Mouse (Mus musculus) kidney, postnatal 0 days (tissue): ENCODE data around the gene Olfr571. TPM values are rescaled to one million over a fixed set of nuclear protein-coding genes. Genes with fewer than 3 reads are reported as not detected.

Source experiments
- ATAC-seq: fragments of 200-750 bp; cut with Nextera tagmentation; replicated peaks from 2 replicates; pipeline ENCODE4 v1.8.0; 2017; ENCODE audit warnings: low read depth, moderate number of reproducible peaks, moderate TSS enrichment, moderate library complexity; ENCODE audit not compliant: low FRiP score
- DNase-seq: peaks from one replicate; pipeline ENCODE4 v3.0.0-alpha.2; 2016; ENCODE audit warnings: low spot score
- H3K27ac ChIP-seq: fragments of 300-500 bp; sonication (generic); 2 replicates; pipeline ENCODE4 v1.5.1; 2014; ENCODE audit warnings: mild to moderate bottlenecking
- H3K27me3 ChIP-seq: fragments of 300-500 bp; sonication (generic); 2 replicates; pipeline ENCODE4 v1.6.1; 2014; ENCODE audit warnings: low read length, mixed read lengths; ENCODE audit not compliant: insufficient read depth
- H3K36me3 ChIP-seq: fragments of 300-500 bp; sonication (generic); 2 replicates; pipeline ENCODE4 v1.6.1; 2014; ENCODE audit warnings: low read length, mixed read lengths; ENCODE audit not compliant: insufficient read depth
- H3K4me1 ChIP-seq: fragments of 300-500 bp; sonication (generic); replicated peaks from 2 replicates; pipeline ENCODE4 v1.6.1; 2014; ENCODE audit warnings: antibody characterized with exemption, low read length, mixed read lengths; ENCODE audit not compliant: insufficient read depth
- H3K4me2 ChIP-seq: fragments of 300-500 bp; sonication (generic); 2 replicates; pipeline ENCODE4 v1.6.1; 2014; ENCODE audit warnings: mild to moderate bottlenecking, low read length, moderate library complexity, mixed read lengths
- H3K4me3 ChIP-seq: fragments of 300-500 bp; sonication (generic); replicated peaks from 2 replicates; pipeline ENCODE4 v1.5.1; 2014; ENCODE audit warnings: low read depth, low read length
- H3K9ac ChIP-seq: fragments of 300-500 bp; sonication (generic); 2 replicates; pipeline ENCODE4 v1.6.1; 2014; ENCODE audit warnings: low read depth, low read length
- H3K9me3 ChIP-seq: fragments of 300-500 bp; sonication (generic); replicated peaks from 2 replicates; pipeline ENCODE4 v1.6.1; 2016; ENCODE audit warnings: low read length, inconsistent platforms, mixed read lengths
- CTCF ChIP-seq: IDR thresholded peaks from 2 replicates; pipeline ENCODE4 v1.5.1; 2016; ENCODE audit warnings: antibody characterized with exemption, low read depth, mild to moderate bottlenecking, moderate library complexity
- WGBS: fragments of 180-500 bp; shearing (Covaris S2); extraction: QIAGEN DNeasy Blood & Tissue Kit; methylation state at CpG from one replicate; pipeline ENCODE4 v1.1.7; 2014; 5-methylcytosine and 5-hydroxymethylcytosine counted together
- polyA plus RNA-seq: library from polyadenylated mRNA; unstranded; fragments of >200 nt; fragmentation: Nextera tagmentation; extraction: Ambion mirVana; gene quantifications from 2 replicates; pipeline ENCODE4 v1.2.1, GENCODE M21; 2015

The Olfr571 gene
- polyA plus RNA-seq, 1 experiment from 2014 or later, result not detected

- H3K9me3 ChIP-seq, result no peaks in the 10 kb centered on the region
- no peak within 1 kb of the TSS for H3K9ac ChIP-seq
- no peaks in the 10 kb centered on the region for H3K4me1 ChIP-seq
- no peaks in the 10 kb centered on the region for H3K27me3 ChIP-seq
- TF ChIP-seq CTCF, result no peak
- ATAC-seq (no peak), DNase-seq (no peak)
- no peaks in the 10 kb centered on the region for H3K36me3 ChIP-seq
- no peak within 1 kb of the TSS for H3K27ac ChIP-seq
- H3K4me2 ChIP-seq, result no peak within 1 kb of the TSS
- no peak within 1 kb of the TSS for H3K4me3 ChIP-seq
- 57% methylated on average over 3 of the region's 3 CpGs for WGBS
Measured at GRCm38 (mm10) chr7:102890782-102891181, 26.6 kb downstream of the Olfr571 start, which contains the start of gene Olfr569. TSS of gene Olfr569 (minus strand) at chr7:102890882.

- no peak for TF ChIP-seq CTCF
- no peaks in the 10 kb centered on the region for H3K27me3 ChIP-seq
- ATAC-seq (no peak), DNase-seq (no peak)
- no peak within 1 kb of the TSS for H3K27ac ChIP-seq
- no peak within 1 kb of the TSS for H3K9ac ChIP-seq
- no peak within 1 kb of the TSS for H3K4me2 ChIP-seq
- H3K36me3 ChIP-seq, result no peaks in the 10 kb centered on the region
- H3K4me3 ChIP-seq, result no peak within 1 kb of the TSS
- H3K9me3 ChIP-seq, result no peaks in the 10 kb centered on the region
- no peaks in the 10 kb centered on the region for H3K4me1 ChIP-seq
Measured at GRCm38 (mm10) chr7:102876822-102877221, 40.5 kb downstream of the Olfr571 start, which contains the start of gene Olfr568. TSS of gene Olfr568 (plus strand) at chr7:102877122.

GRCm38 (mm10) chr7:102858665-102859064, 58.7 kb downstream of the Olfr571 start, which contains the start of gene Olfr566:
TSS of gene Olfr566 (minus strand) at chr7:102858765.
- no peaks in the 10 kb centered on the region for H3K27me3 ChIP-seq
- no peak for TF ChIP-seq CTCF
- no peaks in the 10 kb centered on the region for H3K4me1 ChIP-seq
- DNase-seq, result no peak
- no peak within 1 kb of the TSS for H3K4me3 ChIP-seq
- H3K9me3 ChIP-seq, result no peaks in the 10 kb centered on the region
- H3K27ac ChIP-seq, result no peak within 1 kb of the TSS
- ATAC-seq, result no peak
- 88% methylated on average over 1 of the region's 1 CpGs for WGBS
- no peak within 1 kb of the TSS for H3K9ac ChIP-seq
- H3K4me2 ChIP-seq, result no peak within 1 kb of the TSS
- H3K36me3 ChIP-seq, result no peaks in the 10 kb centered on the region

- DNase-seq (no peak), ATAC-seq (no peak)
- Histone ChIP-seq H3K27me3 (no peaks in the 10 kb centered on the region), H3K4me1 (no peaks in the 10 kb centered on the region), H3K27ac (no peak overlapping the region), H3K36me3 (no peaks in the 10 kb centered on the region), H3K9me3 (no peaks in the 10 kb centered on the region), H3K9ac (no peak overlapping the region), H3K4me3 (no peak overlapping the region), H3K4me2 (no peak overlapping the region)
- TF ChIP-seq CTCF, result no peak
Measured at GRCm38 (mm10) chr7:102855807-102856206, 61.5 kb downstream of the Olfr571 start.

Other genes with a start within 250 kb of the Olfr571 start
- gene Trim68, start 230.2 kb downstream of the Olfr571 start, polyA plus RNA-seq, result 10.6 and 11.3 TPM in 2 replicates
- not detected in 2 replicates for gene Olfr557, start 221.6 kb downstream of the Olfr571 start, polyA plus RNA-seq
- 1.3 and 1.4 TPM in 2 replicates for gene Olfr558, start 215.3 kb downstream of the Olfr571 start, polyA plus RNA-seq
- gene Olfr33, start 198.5 kb downstream of the Olfr571 start, polyA plus RNA-seq, result not detected in 2 replicates
- gene Olfr559, start 190.0 kb downstream of the Olfr571 start, polyA plus RNA-seq, result not detected in 2 replicates
- gene Olfr560, start 158.2 kb downstream of the Olfr571 start, polyA plus RNA-seq, result not detected in 2 replicates
- gene Olfr78, start 158.1 kb downstream of the Olfr571 start, polyA plus RNA-seq, result 0.50 and 0.63 TPM in 2 replicates
- 0.09 TPM in 1 of 2 replicates, not detected in the other for gene Olfr561, start 146.3 kb downstream of the Olfr571 start, polyA plus RNA-seq
- gene Olfr564, start 114.1 kb downstream of the Olfr571 start, polyA plus RNA-seq, result not detected in 2 replicates
- not detected in 2 replicates for gene Olfr566, start 58.8 kb downstream of the Olfr571 start, polyA plus RNA-seq
- gene Olfr568, start 40.4 kb downstream of the Olfr571 start, polyA plus RNA-seq, result not detected in 2 replicates
- gene Olfr569, start 26.7 kb downstream of the Olfr571 start, polyA plus RNA-seq, result not detected in 2 replicates
- not detected in 2 replicates for gene Olfr570, start 23.0 kb downstream of the Olfr571 start, polyA plus RNA-seq
- gene Olfr572, start 6.9 kb upstream of the Olfr571 start, polyA plus RNA-seq, result not detected in 2 replicates
- not detected in 2 replicates for gene Olfr573-ps1, start 25.0 kb upstream of the Olfr571 start, polyA plus RNA-seq
- gene Olfr574, start 30.9 kb upstream of the Olfr571 start, polyA plus RNA-seq, result not detected in 2 replicates
- gene Olfr575, start 41.2 kb upstream of the Olfr571 start, polyA plus RNA-seq, result not detected in 2 replicates
- not detected in 2 replicates for gene Olfr576, start 45.1 kb upstream of the Olfr571 start, polyA plus RNA-seq
- not detected in 2 replicates for gene Olfr577, start 58.4 kb upstream of the Olfr571 start, polyA plus RNA-seq
- not detected in 2 replicates for gene Olfr578, start 71.8 kb upstream of the Olfr571 start, polyA plus RNA-seq
- gene Olfr582, start 120.5 kb upstream of the Olfr571 start, polyA plus RNA-seq, result not detected in 2 replicates
- not detected in 2 replicates for gene Olfr583, start 133.8 kb upstream of the Olfr571 start, polyA plus RNA-seq
- not detected in 2 replicates for gene Olfr584, start 164.3 kb upstream of the Olfr571 start, polyA plus RNA-seq
- gene Olfr585, start 180.2 kb upstream of the Olfr571 start, polyA plus RNA-seq, result not detected in 2 replicates
- not detected in 2 replicates for gene Olfr586, start 208.1 kb upstream of the Olfr571 start, polyA plus RNA-seq
- gene Olfr588-ps1, start 223.3 kb upstream of the Olfr571 start, polyA plus RNA-seq, result not detected in 2 replicates
- gene Olfr589, start 238.8 kb upstream of the Olfr571 start, polyA plus RNA-seq, result not detected in 2 replicates